Mouse (Mus musculus) thymus, adult 2 months (tissue): ENCODE data around the gene Hist1h1a.
A peak's percentile ranks its signal among the peaks of the same experiment; 100 is the strongest.

Experiments used
- CTCF ChIP-seq: fragments of 200-500 bp; IDR thresholded peaks from 2 replicates; pipeline ENCODE4 v1.5.1; 2012; ENCODE audit warnings: mild to moderate bottlenecking, control low read depth, low read length, moderate library complexity, borderline replicate concordance; ENCODE audit not compliant: control insufficient read depth, poor library complexity, insufficient read depth; ENCODE audit errors: extremely low read depth
- POLR2A ChIP-seq: fragments of 200-500 bp; IDR thresholded peaks from 2 replicates; pipeline ENCODE4 v1.6.1; 2012; ENCODE audit warnings: mild to moderate bottlenecking, low read length, control low read depth, moderate library complexity; ENCODE audit not compliant: control insufficient read depth, poor library complexity, insufficient read depth; ENCODE audit errors: extremely low read depth

GRCm38 (mm10) chr13:23745381-23746161 lies 17.9 kb upstream of the Hist1h1a start, which contains the start of gene Hist1h3c:
- TF ChIP-seq CTCF = no peak
- peak; percentile 43; the same call in 1 of the 2 replicates for TF ChIP-seq POLR2A
